Mouse (Mus musculus): ENCODE measurements around the gene Trim54.

GRCm38 (mm10) chr5:31095711-31096480, 20.6 kb upstream of the Trim54 start:
- TF ChIP-seq CTCF (IDR thresholded peaks at IDR 0.05; ENCODE audit: low read depth, low read length), result no peak
- no peak for TF ChIP-seq POLR2A (IDR thresholded peaks at IDR 0.05; ENCODE audit: borderline replicate concordance, low read depth, low read length)
